Mouse (Mus musculus): ENCODE measurements around the gene Dimt1. TPM values are rescaled to one million over a fixed set of nuclear protein-coding genes. Genes with fewer than 3 reads are reported as not detected.
A peak's percentile ranks its signal among the peaks of the same experiment; 100 is the strongest.
"Not testable (repeated sequence)": the region's sequence is repeated elsewhere in the genome, so short reads cannot be mapped to it uniquely, and the experiment has no call there.

Gene Dimt1
- polyA plus RNA-seq, 1 experiment from 2014 or later = 23.9 TPM

- Histone ChIP-seq H3K27ac (peak overlapping the region; percentile 95), H3K4me2 (peak overlapping the region; percentile 49)
- ATAC-seq (ENCODE audit: low read depth) = no peak
Observed at GRCm38 (mm10) chr13:106996891-106997290, 50.0 kb downstream of the Dimt1 start.

GRCm38 (mm10) chr13:106997557-106997956, 50.6 kb downstream of the Dimt1 start:
- H3K27me3 ChIP-seq; DNase-seq; ATAC-seq (ENCODE audit: low read depth); H3K9me3 ChIP-seq (replicated peaks); H3K4me3 ChIP-seq (replicated peaks): not testable (repeated sequence)
- 82% methylated on average over 4 of the region's 4 CpGs for WGBS (ENCODE audit: insufficient replicate concordance)
- Histone ChIP-seq H3K4me2 (peak overlapping the region; percentile 49), H3K27ac (peak overlapping the region; percentile 95), H3K4me1 (replicated peaks) (peaks cover 83% of the 10 kb centered on the region), H3K36me3 (peaks cover 17% of the 10 kb centered on the region), H3K9ac (peak overlapping the region; percentile 50)

More at GRCm38 (mm10) chr13:106996891-106997290, 50.0 kb downstream of the Dimt1 start:
- Histone ChIP-seq H3K9ac (peak overlapping the region; percentile 14), H3K9me3 (replicated peaks) (no peaks in the 10 kb centered on the region), H3K27me3 (no peaks in the 10 kb centered on the region), H3K4me3 (replicated peaks) (no peak overlapping the region), H3K36me3 (peaks cover 24% of the 10 kb centered on the region), H3K4me1 (replicated peaks) (peaks cover 76% of the 10 kb centered on the region)
- no peak for DNase-seq
- WGBS (ENCODE audit: insufficient replicate concordance) = 38% methylated on average over 2 of the region's 2 CpGs

- peaks cover 13% of the 10 kb centered on the region for H3K36me3 ChIP-seq
- peak overlapping the region; percentile 95 for H3K27ac ChIP-seq
- DNase-seq (no peak), ATAC-seq (ENCODE audit: low read depth) (no peak)
- 72% methylated on average over 2 of the region's 2 CpGs for WGBS (ENCODE audit: insufficient replicate concordance)
- H3K9me3 ChIP-seq (replicated peaks) = no peaks in the 10 kb centered on the region
- H3K4me3 ChIP-seq (replicated peaks) = no peak overlapping the region
- H3K27me3 ChIP-seq = no peaks in the 10 kb centered on the region
- peak overlapping the region; percentile 49 for H3K4me2 ChIP-seq
- peaks cover 87% of the 10 kb centered on the region for H3K4me1 ChIP-seq (replicated peaks)
- H3K9ac ChIP-seq = peak overlapping the region; percentile 50
Observed at GRCm38 (mm10) chr13:106998026-106998425, 51.1 kb downstream of the Dimt1 start.

- Histone ChIP-seq H3K27ac (peak overlapping the region; percentile 95), H3K4me2 (peak overlapping the region; percentile 49), H3K9ac (peak overlapping the region; percentile 50), H3K36me3 (peaks cover 7% of the 10 kb centered on the region; the same call in 1 of the 2 replicates), H3K27me3 (no peaks in the 10 kb centered on the region), H3K4me1 (replicated peaks) (peaks cover 94% of the 10 kb centered on the region), H3K9me3 (replicated peaks) (no peaks in the 10 kb centered on the region), H3K4me3 (replicated peaks) (peak overlapping the region; percentile 12; the same call in 1 of the 2 replicates)
- ATAC-seq (ENCODE audit: low read depth) (peak; percentile 99), DNase-seq (peak; percentile 72)
- 13% methylated on average over 5 of the region's 5 CpGs for WGBS (ENCODE audit: insufficient replicate concordance)
Observed at GRCm38 (mm10) chr13:106998671-106999070, 51.7 kb downstream of the Dimt1 start.

GRCm38 (mm10) chr13:107003211-107003610, 56.3 kb downstream of the Dimt1 start:
- Histone ChIP-seq H3K4me1 (replicated peaks) (peaks cover 76% of the 10 kb centered on the region), H3K9me3 (replicated peaks) (no peaks in the 10 kb centered on the region), H3K36me3 (no peaks in the 10 kb centered on the region), H3K4me2 (no peak overlapping the region), H3K27ac (peak overlapping the region; percentile 54; the same call in 1 of the 2 replicates), H3K9ac (no peak overlapping the region), H3K27me3 (no peaks in the 10 kb centered on the region), H3K4me3 (replicated peaks) (no peak overlapping the region)
- DNase-seq (no peak), ATAC-seq (ENCODE audit: low read depth) (no peak)
- WGBS (ENCODE audit: insufficient replicate concordance) = 78% methylated on average over 2 of the region's 2 CpGs

GRCm38 (mm10) chr13:107008174-107008573, 61.2 kb downstream of the Dimt1 start:
- Histone ChIP-seq H3K9ac (no peak overlapping the region), H3K4me1 (replicated peaks) (peaks cover 74% of the 10 kb centered on the region), H3K27ac (peak overlapping the region; percentile 65), H3K36me3 (no peaks in the 10 kb centered on the region), H3K9me3 (replicated peaks) (no peaks in the 10 kb centered on the region), H3K4me2 (peak overlapping the region; percentile 23; the same call in 1 of the 2 replicates), H3K27me3 (no peaks in the 10 kb centered on the region), H3K4me3 (replicated peaks) (peak overlapping the region; percentile 7; the same call in 1 of the 2 replicates)
- ATAC-seq (ENCODE audit: low read depth) (peak; percentile 42), DNase-seq (no peak)
- 43% methylated on average over 4 of the region's 4 CpGs for WGBS (ENCODE audit: insufficient replicate concordance)

Other genes with a start within 250 kb of the Dimt1 start
- gene Ipo11, start 10.2 kb upstream of the Dimt1 start, polyA plus RNA-seq (2015; fragmentation: Nextera tagmentation; extraction: Ambion mirVana) = 40.7 and 46.7 TPM in 2 replicates
- 22.3 and 27.6 TPM in 2 replicates for gene Kif2a, start 75.0 kb downstream of the Dimt1 start, polyA plus RNA-seq (2015; fragmentation: Nextera tagmentation; extraction: Ambion mirVana)

Measured in liver, embryonic 13.5 days (tissue).